Mouse (Mus musculus) urinary bladder, postnatal 10 days (tissue): Measurements from ENCODE around the gene Rfpl4.
"Not testable (repeated sequence)": the region's sequence is repeated elsewhere in the genome, so short reads cannot be mapped to it uniquely, and the experiment has no call there.

Source experiments
- DNase-seq: peaks from one replicate; pipeline ENCODE4 v3.0.0; 2022; ENCODE audit warnings: low spot score

The Rfpl4 gene

DNA sequence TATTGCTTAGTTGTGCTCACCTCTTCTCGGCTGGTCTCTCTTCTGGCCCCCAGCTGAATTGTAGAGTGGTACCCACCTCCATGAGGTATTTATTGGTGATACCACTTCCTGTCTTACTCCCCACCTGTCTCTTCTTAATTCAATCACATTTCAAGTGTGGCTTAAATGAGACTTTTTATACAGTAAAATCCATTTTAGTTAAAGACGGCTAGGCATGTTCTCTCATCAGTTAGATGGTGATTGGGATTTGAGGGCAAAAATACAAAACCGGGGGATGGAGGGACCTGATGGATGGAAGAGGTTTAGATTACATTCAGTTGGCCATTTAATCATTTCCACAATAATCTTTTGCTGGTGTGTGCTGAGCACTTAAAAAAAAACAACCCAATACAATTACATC, at the start of gene Rfpl4:
Gene Rfpl4 (minus strand): TSS at position 101 of the 400 bp plus-strand sequence.
- no peak for DNase-seq

DNA sequence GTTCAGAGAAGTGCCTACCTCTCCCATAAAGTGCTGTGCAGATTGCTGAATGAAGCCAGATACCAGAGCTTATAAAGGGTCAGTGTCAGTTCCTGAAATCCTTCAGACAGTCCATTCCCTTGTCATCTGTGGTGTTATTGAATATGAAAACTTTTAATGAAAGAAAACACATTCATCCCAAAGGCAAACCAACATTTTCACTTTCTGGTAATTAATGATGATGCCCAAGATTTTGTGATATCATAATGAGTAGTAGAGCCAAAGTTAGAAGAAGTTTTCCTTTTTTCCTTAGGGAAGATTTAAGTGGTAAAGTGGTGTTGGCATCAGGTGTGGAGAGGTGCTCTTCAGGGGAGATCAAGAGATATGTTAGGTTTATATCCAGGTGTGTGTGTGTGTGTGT, 32.8 kb upstream of the Rfpl4 start, which contains the start of gene Vmn1r55:
Gene Vmn1r55 (minus strand): TSS at position 101 of the 400 bp plus-strand sequence.
- DNase-seq = not testable (repeated sequence)

DNA sequence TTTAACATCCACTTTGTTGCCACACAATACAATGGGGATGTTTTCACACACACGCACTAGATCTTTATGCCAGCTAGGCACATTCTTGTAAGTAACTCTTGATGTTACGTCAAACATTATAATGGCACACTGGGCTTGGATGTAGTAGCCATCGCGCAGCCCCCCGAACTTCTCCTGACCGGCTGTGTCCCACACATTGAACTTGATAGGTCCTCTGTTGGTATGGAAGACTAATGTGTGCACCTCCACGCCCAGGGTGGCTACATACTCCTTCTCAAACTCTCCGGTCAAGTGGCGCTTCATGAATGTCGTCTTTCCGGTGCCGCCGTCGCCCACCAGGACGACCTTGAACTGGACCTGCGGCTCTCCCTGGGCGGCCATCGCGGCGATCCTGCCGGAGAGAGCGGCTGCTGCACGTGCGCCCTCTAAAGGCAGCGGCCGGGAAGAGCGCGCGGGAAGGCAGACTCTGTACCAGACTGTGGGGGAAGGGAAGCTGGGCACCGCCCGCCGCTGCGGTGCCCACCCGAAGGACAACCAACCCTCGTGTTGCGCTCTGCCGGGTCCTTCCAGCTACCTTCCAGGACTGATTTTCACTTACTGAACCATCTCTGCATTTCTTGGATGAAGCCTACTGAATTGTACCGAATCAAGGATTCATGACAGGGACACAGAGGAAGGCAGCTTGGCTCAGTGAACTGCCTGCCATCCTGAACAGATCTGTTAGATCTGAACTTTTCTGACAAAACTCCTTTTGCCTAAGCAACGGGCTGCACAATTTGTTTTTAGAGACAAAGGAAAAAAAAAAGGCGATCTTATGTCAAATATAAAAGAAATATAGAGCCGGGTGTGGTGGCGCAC, 9.0 kb upstream of the Rfpl4 start, which contains the start of gene Rasl2-9:
Gene Rasl2-9 (minus strand): TSS at position 402 of the 858 bp plus-strand sequence.
- no peak for DNase-seq

DNA sequence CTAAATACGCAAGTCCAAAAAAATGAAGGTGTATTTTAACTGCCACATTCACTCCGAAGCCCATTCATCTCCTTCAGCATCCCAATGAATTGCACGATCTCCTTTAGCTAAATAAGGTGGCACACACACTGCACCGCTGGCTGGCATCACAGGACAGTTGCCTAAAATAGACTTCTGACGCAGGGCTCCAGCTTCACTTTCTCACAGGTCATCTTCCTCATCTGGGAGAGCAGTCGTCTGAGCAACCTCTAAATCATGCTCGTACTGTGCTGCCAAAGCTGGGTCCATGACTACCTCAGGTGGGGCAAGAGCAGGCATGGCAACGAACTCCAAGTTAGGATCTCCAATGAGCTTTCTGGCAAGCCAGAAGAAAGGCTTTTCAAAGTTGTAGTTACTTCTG, 8.3 kb upstream of the Rfpl4 start:
- DNase-seq = no peak

DNA sequence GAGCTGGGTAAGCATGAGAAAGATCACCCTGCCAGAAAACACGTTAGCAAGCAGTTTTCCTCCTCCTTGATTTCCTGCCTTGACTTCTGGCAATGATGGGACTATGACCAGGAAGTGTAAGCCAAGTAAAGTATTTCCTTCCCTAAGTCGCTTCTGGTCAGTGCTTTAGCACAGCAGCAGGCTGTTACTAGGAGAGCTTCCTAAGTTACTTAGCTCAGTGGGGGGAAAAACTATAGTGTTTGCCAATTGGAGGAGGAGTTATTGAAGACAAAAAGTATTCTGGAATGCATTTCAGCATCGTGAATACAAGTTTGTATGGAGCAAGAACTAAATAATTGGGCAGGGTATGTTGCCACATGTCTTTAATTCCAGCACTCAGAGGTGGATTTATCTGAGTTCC, 4.0 kb downstream of the Rfpl4 start:
- no peak for DNase-seq

DNA sequence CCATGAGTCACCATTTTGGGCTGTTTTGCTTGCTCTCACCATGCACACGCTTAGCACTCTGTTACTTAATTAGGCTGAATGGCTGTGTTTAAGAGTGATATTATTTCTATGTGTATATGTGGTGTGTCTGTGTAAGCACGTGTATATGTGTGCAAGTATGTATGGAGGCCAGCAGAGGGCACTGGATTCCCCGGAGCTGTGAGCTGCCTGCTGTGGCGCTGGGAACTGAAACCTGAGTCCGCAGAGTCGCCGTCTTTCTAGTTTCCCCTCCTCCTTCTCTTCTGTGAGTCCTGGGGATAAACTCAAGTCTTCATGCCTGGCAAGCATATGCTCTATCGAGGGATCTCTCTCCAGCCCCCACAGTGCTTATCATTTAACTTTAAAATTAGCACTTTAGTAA, 7.4 kb downstream of the Rfpl4 start:
- no peak for DNase-seq

DNA sequence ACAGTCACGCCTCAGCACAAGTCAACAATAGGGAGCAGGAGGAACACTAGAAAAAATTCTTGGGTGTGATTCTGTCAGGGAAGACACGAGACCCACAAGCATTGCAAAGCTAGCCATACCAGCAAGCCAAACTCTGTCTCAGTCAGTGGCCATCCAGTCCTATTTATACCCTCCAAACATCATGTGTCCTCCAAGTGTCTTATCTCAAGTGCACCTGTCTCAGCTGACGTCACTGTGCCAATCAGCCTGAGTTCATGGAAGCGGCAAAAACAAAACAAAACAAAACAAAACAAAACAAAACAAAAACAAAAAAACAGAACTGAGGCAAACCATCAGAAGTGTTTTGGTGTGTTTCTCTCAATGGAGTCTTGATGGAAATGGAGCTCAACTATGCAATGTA, 8.5 kb downstream of the Rfpl4 start:
- no peak for DNase-seq

DNA sequence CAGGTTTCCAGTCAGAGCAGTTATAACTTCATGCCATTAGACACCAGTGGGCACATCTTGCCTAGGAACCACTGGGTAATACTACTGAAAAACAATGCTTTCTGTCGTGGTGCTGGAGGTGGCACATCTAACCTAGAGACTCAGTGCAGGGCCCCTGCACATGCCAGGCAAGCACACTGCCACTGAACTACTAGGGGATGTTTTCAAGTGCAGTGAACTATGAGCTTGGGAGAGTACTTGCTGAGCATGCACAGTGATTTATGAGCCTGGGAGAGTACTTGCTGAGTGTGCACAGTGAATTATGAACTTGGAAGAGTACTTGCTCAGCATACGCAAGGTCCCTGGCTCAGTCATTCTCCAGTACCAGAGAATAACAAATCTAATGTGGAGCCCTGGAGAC, 14.2 kb downstream of the Rfpl4 start:
- no peak for DNase-seq

DNA sequence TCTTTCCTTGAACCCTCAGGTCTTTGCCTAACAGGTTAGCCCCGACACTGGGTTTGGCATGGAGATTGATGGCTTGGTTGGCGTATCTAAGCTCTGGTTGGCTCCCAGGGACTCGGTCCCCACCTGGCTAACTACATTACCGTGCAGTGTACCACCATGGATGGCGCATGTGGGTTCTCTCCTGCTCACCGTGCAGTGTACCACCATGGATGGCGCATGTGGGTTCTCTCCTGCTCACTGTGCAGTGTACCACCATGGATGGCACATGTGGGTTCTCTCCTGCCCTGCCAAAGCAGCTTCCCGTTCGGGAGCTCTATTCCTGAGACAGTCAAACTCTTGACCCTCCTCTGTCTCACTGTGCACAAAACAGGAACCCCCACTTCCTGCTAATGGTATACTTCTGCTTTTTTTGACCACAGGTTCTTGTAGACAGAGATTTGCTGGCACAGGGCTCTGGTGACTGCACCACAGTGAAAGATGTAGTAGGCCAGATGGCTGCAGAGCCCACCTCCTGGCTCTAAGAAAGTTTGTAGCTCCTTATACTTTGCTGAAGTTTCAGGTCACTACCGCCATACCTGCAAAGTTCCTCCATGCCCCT, 15.6 kb downstream of the Rfpl4 start:
- DNase-seq = no peak

DNA sequence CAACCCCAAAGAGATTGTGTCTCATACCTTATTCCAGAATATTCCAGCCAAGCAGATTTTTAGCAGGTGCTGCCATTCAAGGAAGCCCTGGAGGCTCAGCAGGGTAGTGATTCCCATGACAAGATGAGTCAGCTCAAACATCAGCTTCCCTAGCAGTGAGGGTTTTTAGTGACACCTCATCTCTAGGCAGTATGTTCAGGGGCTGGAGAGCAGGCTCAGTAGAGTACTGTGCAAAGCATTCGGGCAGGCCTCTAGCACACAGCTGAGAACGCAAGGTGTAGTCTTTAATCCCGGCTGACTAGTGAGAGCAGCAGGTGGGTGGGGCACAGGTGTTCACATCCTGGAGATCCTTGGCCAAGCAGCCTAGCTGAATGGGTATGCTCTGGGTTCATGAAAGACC, 17.0 kb downstream of the Rfpl4 start:
- DNase-seq = no peak

DNA sequence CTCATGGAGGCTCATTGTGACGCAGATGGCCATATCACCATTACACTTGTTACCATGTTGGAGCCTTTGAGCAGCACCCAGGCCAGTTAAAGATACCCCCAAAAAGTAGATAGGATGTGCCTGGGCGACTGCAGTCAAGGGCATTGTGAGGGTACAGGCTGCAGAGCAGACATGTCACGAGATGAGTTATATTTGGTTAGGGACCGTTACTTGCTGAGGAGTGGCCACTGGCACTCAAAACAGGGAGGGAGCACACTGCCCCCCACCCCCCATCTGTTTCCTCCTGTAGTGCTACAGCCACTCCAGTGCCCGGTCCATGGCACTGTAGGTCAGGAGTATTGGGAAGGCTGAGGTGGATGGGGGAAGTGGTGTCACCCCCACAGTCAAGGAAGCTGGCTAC, 18.0 kb downstream of the Rfpl4 start:
- no peak for DNase-seq

DNA sequence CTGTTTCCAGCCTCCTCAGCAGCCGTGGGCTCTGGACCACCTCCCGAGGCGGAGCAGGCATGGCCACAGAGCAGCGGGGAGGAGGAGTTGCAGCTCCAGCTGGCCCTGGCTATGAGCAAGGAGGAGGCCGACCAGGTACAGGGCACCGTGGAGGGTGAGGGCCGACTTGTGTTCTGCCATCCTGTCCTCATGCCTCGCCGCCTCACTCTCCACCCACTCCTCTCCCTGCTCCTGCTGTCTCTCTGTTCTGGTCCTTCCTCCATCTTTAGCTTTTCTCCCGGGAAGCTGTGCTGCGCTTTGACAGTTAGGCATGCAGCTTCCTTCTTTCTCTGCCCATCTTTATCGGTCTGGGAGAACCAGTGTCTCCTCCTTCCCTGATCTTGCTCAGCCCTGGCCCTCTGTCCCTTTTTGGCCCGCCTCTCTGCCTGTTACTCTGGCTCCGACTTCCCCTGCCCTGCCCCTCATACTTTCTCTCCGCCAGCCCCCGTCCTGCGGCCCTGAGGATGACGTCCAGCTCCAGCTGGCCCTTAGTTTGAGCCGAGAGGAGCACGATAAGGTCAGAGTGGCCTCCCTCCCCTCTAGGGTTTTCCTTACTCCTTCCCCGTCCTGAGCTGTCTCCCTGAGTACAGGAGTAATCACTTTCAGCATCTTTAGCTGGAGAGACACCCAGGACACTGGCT, 23.8 kb downstream of the Rfpl4 start:
- no peak for DNase-seq

DNA sequence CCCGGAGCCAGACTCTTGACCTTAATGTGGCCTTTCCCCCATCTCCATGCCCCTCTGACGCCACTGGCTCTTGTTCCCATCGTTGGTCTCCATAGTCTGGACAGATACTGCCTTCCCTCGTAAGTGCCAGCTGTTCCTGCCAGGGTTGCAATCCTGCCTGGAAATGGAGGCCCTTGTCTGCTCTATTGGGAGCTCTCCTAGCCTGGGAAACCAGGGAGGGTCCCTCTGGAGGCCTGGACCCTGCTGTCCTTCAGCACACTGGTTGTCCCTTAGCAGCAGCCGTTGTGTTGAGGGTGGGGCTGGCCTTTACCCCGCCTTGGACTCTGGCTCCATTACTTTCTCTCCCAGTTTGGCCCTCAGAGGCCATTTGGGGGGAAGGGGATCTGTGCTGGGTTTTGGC, 24.4 kb downstream of the Rfpl4 start:
- no peak for DNase-seq

DNA sequence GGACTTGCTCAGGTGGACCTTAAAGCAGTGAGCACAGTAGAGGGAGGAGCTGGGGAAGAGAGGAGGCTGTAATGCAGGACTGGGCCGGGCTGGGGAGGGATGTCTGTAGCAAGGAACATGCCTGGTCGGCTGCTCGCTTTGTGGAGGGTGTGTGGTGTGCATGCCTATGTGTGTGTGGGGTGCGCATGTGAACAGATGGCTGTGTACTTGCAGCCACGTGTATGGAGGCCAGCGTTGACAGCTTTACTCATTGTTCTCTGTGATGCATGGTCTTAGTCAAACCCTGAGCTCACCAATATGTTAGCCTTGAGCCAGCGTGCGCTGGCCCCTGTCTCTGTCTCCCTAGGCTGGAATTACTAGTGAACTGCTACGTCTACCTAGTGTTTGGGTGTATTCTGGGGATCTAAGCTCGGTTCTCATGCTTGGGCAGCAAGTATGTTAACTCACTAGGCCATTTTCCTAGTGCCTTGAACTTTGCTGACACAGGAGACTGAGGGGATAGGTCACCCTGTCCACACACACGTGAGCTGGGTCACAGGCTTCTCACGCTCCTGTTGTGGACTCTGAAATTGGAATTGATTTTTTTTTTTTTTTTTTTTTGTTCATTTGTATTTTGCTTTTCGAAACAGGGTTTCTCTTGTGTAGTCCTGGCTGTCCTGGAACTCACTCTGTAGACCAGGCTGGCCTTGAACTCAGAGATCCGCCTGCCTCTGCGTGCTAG, 25.6 kb downstream of the Rfpl4 start:
- no peak for DNase-seq

DNA sequence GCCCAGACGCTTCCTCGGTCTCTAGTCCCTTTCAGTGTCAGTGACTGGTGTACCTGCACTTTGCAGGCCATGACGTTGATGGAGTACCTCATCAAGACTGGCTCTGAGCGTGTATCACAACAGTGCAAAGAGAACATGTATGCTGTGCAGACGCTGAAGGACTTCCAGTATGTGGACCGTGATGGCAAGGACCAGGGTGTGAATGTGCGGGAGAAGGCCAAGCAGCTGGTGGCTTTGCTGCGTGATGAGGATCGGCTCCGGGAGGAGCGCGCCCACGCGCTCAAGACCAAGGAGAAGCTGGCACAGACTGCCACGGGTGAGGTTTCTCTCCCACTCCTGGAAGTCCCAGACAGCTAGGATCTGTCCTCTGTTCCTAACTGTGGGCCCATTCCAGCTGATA, 26.9 kb downstream of the Rfpl4 start:
- DNase-seq = no peak

DNA sequence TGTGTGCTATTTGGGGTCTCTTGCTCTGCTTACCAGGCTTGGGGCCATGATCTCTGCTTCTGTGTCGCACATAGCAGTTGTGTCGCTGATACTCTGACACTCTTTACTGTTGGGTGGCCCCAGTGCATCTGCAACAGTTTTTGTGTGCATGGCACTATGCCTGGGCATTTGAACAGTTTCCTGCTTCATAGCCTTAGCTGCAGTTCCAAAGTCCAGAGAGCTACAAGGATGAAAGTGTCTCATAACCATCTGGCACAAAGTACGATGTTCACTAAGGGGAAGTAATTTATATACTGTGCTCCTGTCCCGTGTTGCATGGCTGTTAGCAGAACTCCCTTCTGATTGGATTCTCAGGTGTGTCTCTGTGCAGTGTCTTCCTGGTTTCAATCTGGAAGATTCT, 28.9 kb downstream of the Rfpl4 start:
- DNase-seq = no peak

DNA sequence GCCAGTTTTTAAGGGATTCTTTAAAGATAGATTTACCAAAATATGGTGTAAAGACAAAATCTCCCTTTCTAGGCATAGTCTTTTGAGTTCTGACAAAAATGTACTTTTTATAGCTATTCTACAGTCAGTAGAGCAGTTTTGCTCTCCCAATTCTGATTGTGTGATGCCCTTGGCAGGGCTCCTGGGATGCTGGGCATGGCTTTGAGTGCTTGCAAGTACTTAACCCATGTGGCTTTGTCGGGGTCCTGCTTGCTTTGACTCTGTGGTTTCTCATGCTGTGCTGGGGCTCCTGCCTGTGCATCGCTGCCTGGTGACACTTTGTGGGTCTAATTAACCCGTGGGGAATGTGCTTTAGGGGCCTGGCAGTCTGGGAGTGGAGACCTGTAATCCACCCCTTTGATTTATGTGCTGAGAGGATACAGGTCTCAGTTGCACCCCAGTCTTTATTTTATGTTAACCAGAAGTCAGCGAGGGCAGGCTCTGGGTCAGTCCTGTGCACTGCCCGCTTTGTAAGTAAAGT, 29.8 kb downstream of the Rfpl4 start:
- no peak for DNase-seq

DNA sequence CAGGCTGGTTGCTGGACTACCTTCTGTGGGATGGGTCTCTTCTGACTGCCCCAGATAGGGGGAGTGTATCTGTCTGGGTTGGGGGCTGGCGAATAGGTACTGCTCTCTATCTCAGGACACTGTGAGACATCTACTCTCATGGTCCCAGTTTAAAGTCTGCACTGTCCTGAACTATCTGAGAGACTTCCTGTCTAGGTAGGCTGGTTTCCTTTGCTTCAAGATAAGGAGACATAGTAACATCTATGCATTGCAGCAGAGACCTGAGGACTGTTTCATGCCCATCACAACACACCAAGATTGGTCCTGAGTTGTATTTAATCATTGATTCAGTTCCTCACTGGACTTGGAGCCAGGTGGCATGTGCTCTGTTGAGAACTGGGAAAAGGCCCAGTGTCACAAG, 31.2 kb downstream of the Rfpl4 start:
- no peak for DNase-seq

DNA sequence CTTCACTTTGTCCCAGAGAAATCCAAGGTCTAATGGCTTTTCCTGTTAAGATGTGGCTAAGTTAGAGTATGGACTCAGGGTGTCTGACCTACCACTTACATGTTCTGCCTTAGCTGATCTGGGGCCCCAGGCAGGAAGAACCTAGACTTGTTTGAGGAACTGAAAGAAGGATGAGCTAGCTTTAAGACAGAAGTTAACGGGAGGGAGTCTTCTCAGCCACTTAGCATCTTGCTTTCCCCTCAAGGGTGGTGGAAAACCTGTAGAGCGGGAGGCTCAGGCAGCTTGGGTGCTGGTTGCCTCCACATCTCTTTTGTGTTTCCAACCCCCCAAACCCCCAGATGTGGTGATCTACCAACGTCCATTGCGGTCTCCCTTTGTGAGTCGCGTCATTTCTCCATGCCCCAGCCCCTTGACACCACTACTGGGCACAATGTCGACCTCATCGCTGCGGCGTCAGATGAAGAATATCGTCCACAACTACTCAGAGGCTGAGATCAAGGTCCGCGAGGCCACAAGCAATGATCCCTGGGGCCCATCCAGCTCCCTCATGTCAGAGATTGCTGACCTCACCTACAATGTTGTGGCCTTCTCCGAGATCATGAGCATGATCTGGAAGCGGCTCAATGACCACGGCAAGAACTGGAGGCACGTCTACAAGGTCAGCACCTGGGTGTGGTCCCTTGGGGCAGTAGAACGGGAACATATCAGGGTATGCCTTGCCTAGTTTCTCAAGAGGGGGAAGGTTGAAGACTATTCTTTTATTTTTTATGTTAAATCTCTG, 33.2 kb downstream of the Rfpl4 start:
- no peak for DNase-seq

DNA sequence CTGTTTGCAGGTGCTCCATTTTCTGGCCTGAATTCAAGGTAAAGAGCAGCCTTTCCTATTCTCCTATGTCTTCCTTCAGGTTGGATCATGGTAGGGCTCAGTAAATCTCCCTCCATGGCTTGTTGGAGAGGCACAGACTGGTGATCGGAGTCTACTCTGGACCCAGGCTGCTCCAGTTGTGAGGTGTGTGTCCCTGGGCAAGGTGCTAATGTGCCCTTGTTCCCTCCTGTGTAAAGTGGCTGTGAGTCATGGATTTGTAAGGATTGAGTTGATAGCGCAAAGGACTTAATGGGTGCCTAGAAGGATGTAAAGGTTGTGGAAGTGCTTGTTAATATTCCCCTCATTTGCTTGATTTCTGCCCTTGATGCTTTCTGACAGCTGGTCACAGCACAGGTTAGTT, 34.8 kb downstream of the Rfpl4 start:
- no peak for DNase-seq

DNA sequence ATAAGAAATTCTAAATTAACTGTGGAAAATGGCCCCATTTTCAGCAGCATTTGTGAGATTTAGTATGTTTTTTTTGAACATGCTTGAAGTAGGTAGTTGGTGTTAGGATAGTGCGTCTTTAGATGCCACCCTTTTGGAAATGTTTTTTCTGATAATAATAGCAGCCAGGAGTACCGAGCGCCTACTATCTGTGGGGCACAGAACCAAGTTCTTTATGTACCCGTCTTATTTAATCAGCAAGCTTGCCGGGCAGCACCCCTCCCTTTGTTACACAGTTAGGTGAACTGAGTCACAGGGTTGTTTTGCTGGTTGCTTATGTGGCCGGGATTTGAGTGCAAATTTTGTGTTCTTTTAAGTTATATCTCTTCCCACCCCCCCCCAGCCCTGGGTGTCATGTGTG, 35.5 kb downstream of the Rfpl4 start:
- DNase-seq = no peak
